Mouse (Mus musculus): ENCODE data around the gene Cysltr1. TPM values are rescaled to one million over a fixed set of nuclear protein-coding genes. Genes with fewer than 3 reads are reported as not detected.

Gene Cysltr1
- 1.8 TPM for polyA plus RNA-seq (2014; fragmentation: Illumina TruSeq; extraction: RNeasy Lipid Tissue Mini Kit (QIAGEN cat#74804); ENCODE audit: insufficient read depth, low read depth, low replicate concordance)

GRCm38 (mm10) chrX:106603386-106603785 is at the start of gene Cysltr1:
Gene Cysltr1, minus strand, starts transcription at chrX:106603679.

GRCm38 (mm10) chrX:106582886-106583285 is 20.6 kb downstream of the Cysltr1 start, which contains the start of gene Gm5127:
Gene Gm5127, plus strand, starts transcription at chrX:106583186.

Other genes with a start within 250 kb of the Cysltr1 start
- gene Fndc3c1, start 118.3 kb downstream of the Cysltr1 start, polyA plus RNA-seq (2014; fragmentation: Illumina TruSeq; extraction: RNeasy Lipid Tissue Mini Kit (QIAGEN cat#74804); ENCODE audit: insufficient read depth, low read depth, low replicate concordance), result not detected
- 0.32 TPM for gene Gm5127, start 20.5 kb downstream of the Cysltr1 start, polyA plus RNA-seq (2014; fragmentation: Illumina TruSeq; extraction: RNeasy Lipid Tissue Mini Kit (QIAGEN cat#74804); ENCODE audit: insufficient read depth, low read depth, low replicate concordance)
- gene Rtl3, start 237.0 kb upstream of the Cysltr1 start, polyA plus RNA-seq (2014; fragmentation: Illumina TruSeq; extraction: RNeasy Lipid Tissue Mini Kit (QIAGEN cat#74804); ENCODE audit: insufficient read depth, low read depth, low replicate concordance), result 0.14 TPM